Mouse (Mus musculus): ENCODE data around the gene Icam5.

GRCm38 (mm10) chr9:21014691-21015570, 16.9 kb upstream of the Icam5 start:
- TF ChIP-seq CTCF (IDR thresholded peaks at IDR 0.05; ENCODE audit: extremely low read depth, insufficient read length, insufficient replicate concordance, low read depth, low read length) (no peak), POLR2A (IDR thresholded peaks at IDR 0.05; ENCODE audit: low read depth, low read length) (no peak)

Data from small intestine, adult 2 months (tissue).